Mouse (Mus musculus) stomach, postnatal 0 days (tissue): ENCODE data around the gene Adam10. TPM values are rescaled to one million over a fixed set of nuclear protein-coding genes. Genes with fewer than 3 reads are reported as not detected.

Source experiments
- ATAC-seq: fragments of 200-750 bp; cut with Nextera tagmentation; 2 replicates; pipeline ENCODE4 v1.8.0; 2017; ENCODE audit not compliant: low FRiP score, low TSS enrichment
- DNase-seq: peaks from one replicate; pipeline ENCODE4 v3.0.0-alpha.2; 2016; ENCODE audit warnings: low spot score
- H3K27ac ChIP-seq: fragments of 300-500 bp; sonication (generic); replicated peaks from 2 replicates; pipeline ENCODE4 v1.5.1; 2014; ENCODE audit warnings: mild to moderate bottlenecking, control low read depth
- H3K27me3 ChIP-seq: fragments of 300-500 bp; sonication (generic); 2 replicates; pipeline ENCODE4 v1.6.1; 2014; ENCODE audit warnings: low read length; ENCODE audit not compliant: control insufficient read depth, insufficient read depth
- H3K36me3 ChIP-seq: fragments of 300-500 bp; sonication (generic); 2 replicates; pipeline ENCODE4 v1.6.1; 2014; ENCODE audit warnings: low read length, mixed read lengths; ENCODE audit not compliant: control insufficient read depth, insufficient read depth
- H3K4me1 ChIP-seq: fragments of 300-500 bp; sonication (generic); replicated peaks from 2 replicates; pipeline ENCODE4 v1.6.1; 2014; ENCODE audit warnings: antibody characterized with exemption; ENCODE audit not compliant: control insufficient read depth, insufficient read depth
- H3K4me2 ChIP-seq: fragments of 300-500 bp; sonication (generic); replicated peaks from 2 replicates; pipeline ENCODE4 v1.6.1; 2014; ENCODE audit warnings: low read depth, mild to moderate bottlenecking, control low read depth, moderate library complexity
- H3K4me3 ChIP-seq: fragments of 300-500 bp; sonication (generic); 2 replicates; pipeline ENCODE4 v1.5.1; 2014; ENCODE audit warnings: low read depth, low read length, control low read depth
- H3K9ac ChIP-seq: fragments of 300-500 bp; sonication (generic); 2 replicates; pipeline ENCODE4 v1.6.1; 2014; ENCODE audit warnings: mild to moderate bottlenecking, low read length, control low read depth, mixed read lengths
- H3K9me3 ChIP-seq: fragments of 300-500 bp; sonication (generic); 2 replicates; pipeline ENCODE4 v1.6.1; 2016; ENCODE audit warnings: low read length; ENCODE audit not compliant: control insufficient read depth
- CTCF ChIP-seq: IDR thresholded peaks from 2 replicates; pipeline ENCODE4 v1.5.1; 2016; ENCODE audit warnings: antibody characterized with exemption, low read depth, mild to moderate bottlenecking, moderate library complexity
- EP300 ChIP-seq: optimal IDR thresholded peaks from 2 replicates; pipeline ENCODE3; 2016; ENCODE audit warnings: antibody characterized with exemption
- WGBS: fragments of 180-500 bp; shearing (Covaris S2); extraction: QIAGEN DNeasy Blood & Tissue Kit; methylation state at CpG from one replicate; pipeline ENCODE4 v1.1.7; 2014; 5-methylcytosine and 5-hydroxymethylcytosine counted together
- polyA plus RNA-seq: library from polyadenylated mRNA; unstranded; fragments of >200 nt; fragmentation: Nextera tagmentation; extraction: Ambion mirVana; gene quantifications from 2 replicates; pipeline ENCODE4 v1.2.1, GENCODE M21; 2015

The Adam10 gene
- polyA plus RNA-seq, 1 experiment from 2014 or later, result 48.2 TPM

DNA sequence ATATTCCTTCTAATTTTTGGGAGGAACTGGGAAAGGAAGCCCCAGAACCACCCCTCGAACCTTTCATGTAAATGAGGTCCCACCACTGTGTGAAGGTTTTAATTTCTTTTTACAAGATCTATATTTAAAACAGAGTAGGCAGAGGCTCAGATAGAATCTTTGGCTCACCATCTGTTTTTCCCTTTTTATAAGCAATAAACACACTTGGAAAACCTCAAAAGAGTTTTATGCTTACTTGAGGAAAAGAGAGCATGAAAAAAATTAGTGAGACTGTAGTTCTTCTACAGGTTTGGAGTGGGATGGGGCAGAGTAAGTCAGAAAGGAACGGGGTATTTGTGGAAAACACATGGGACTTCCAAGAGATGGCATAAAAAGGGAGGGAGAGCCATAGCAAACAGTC lies 26.6 kb upstream of the Adam10 start:
- no peaks in the 10 kb centered on the region for H3K9me3 ChIP-seq
- no peak overlapping the region for H3K9ac ChIP-seq
- H3K27ac ChIP-seq, result no peak overlapping the region
- H3K4me1 ChIP-seq, result no peaks in the 10 kb centered on the region
- no peak overlapping the region for H3K4me2 ChIP-seq
- no peaks in the 10 kb centered on the region for H3K27me3 ChIP-seq
- 65% methylated on average over 2 of the region's 2 CpGs for WGBS
- ATAC-seq, result no peak
- DNase-seq, result no peak
- H3K4me3 ChIP-seq, result no peak overlapping the region
- H3K36me3 ChIP-seq, result no peaks in the 10 kb centered on the region
- TF ChIP-seq EP300 (no peak), CTCF (no peak)

DNA sequence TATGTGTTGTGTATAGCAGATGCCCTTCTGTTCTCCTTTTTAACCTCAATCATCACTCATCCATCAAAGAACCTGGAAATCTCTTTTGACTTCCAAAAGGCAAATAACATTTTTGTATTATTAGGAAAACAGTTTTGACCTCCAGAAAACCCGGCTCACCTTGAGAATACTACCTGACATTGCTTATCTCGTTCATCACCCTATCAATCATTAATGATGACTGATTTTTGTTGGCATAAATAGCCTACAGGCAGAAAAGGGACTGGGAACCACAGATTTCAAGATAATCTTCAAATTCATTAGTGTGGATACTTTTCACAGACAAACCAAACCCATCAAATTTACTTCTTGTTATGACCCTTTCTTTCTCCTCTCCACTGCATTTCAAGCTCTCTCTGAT lies 24.9 kb upstream of the Adam10 start:
- no peak overlapping the region for H3K27ac ChIP-seq
- no peaks in the 10 kb centered on the region for H3K27me3 ChIP-seq
- no peak for ATAC-seq
- WGBS, result 65% methylated on average over 2 of the region's 2 CpGs
- no peak for TF ChIP-seq CTCF
- no peak for TF ChIP-seq EP300
- 0 out of 2 replicates have a peak overlapping the region, but pooled peaks have one; percentile 9 for H3K4me2 ChIP-seq
- no peaks in the 10 kb centered on the region for H3K4me1 ChIP-seq
- H3K4me3 ChIP-seq, result no peak overlapping the region
- H3K9ac ChIP-seq, result no peak overlapping the region
- no peak for DNase-seq
- no peaks in the 10 kb centered on the region for H3K9me3 ChIP-seq
- H3K36me3 ChIP-seq, result no peaks in the 10 kb centered on the region

GRCm38 (mm10) chr9:70654496-70654895 lies 24.3 kb upstream of the Adam10 start:
- H3K27me3 ChIP-seq, result no peaks in the 10 kb centered on the region
- H3K9ac ChIP-seq, result no peak overlapping the region
- no peaks in the 10 kb centered on the region for H3K9me3 ChIP-seq
- H3K36me3 ChIP-seq, result no peaks in the 10 kb centered on the region
- ATAC-seq, result no peak
- TF ChIP-seq CTCF (no peak), EP300 (no peak)
- H3K4me1 ChIP-seq, result no peaks in the 10 kb centered on the region
- no peak overlapping the region for H3K27ac ChIP-seq
- 0 out of 2 replicates have a peak overlapping the region, but pooled peaks have one; percentile 9 for H3K4me2 ChIP-seq
- DNase-seq, result no peak
- H3K4me3 ChIP-seq, result no peak overlapping the region
- WGBS, result 76% methylated on average over 4 of the region's 4 CpGs

- TF ChIP-seq EP300, result no peak
- TF ChIP-seq CTCF, result no peak
- ATAC-seq (no peak), DNase-seq (no peak)
- Histone ChIP-seq H3K4me2 (peak overlapping the region; percentile 88), H3K27me3 (no peaks in the 10 kb centered on the region), H3K4me3 (peak overlapping the region; percentile 91), H3K9ac (no peak overlapping the region), H3K9me3 (no peaks in the 10 kb centered on the region), H3K4me1 (no peaks in the 10 kb centered on the region), H3K36me3 (no peaks in the 10 kb centered on the region), H3K27ac (no peak overlapping the region)
- 32% methylated on average over 2 of the region's 2 CpGs for WGBS
Measured at GRCm38 (mm10) chr9:70655764-70656129, 23.1 kb upstream of the Adam10 start.

- peak within 1 kb of the TSS; percentile 96 for H3K27ac ChIP-seq
- H3K4me1 ChIP-seq, result no peaks in the 10 kb centered on the region
- DNase-seq (peak; percentile 61), ATAC-seq (peak; percentile 36)
- H3K4me3 ChIP-seq, result peak within 1 kb of the TSS; percentile 91
- under 1% methylated on average over 57 of the region's 72 CpGs for WGBS
- peak within 1 kb of the TSS; percentile 88 for H3K4me2 ChIP-seq
- H3K36me3 ChIP-seq, result no peaks in the 10 kb centered on the region
- H3K27me3 ChIP-seq, result no peaks in the 10 kb centered on the region
- H3K9me3 ChIP-seq, result no peaks in the 10 kb centered on the region
- H3K9ac ChIP-seq, result peak within 1 kb of the TSS; percentile 93
- TF ChIP-seq EP300 (no peak), CTCF (no peak)
Measured at GRCm38 (mm10) chr9:70656130-70657007, 22.4 kb upstream of the Adam10 start, which contains the start of gene Gm10642. Gene Gm10642, plus strand, starts transcription at chr9:70656251.
